Mouse (Mus musculus): Measurements from ENCODE around the gene Nfil3. TPM values are rescaled to one million over a fixed set of nuclear protein-coding genes. Genes with fewer than 3 reads are reported as not detected.

The Nfil3 gene
- polyA plus RNA-seq, 1 experiment from 2014 or later = 34.9 TPM

DNA sequence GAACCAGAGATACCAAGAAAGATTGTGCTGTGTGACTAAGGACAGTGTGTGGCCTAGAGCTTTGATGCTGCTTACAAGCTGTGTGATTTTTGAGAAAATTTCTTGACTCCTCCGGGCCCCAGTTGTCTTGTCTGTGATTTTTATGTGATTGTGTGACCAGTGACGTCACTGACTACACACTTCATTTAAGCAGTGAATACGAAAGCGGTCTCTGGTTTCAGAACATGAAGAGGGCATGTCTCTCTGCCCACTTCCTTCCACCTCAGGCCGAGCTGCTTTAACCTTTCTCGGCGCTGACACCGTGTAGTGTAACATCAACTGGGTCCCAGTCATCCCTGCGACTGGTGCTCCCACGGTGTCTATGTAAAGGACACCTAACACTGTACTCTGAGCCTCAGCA lies 17.7 kb upstream of the Nfil3 start:
- DNase-seq (ENCODE audit: low spot score) = no peak
- H3K27ac ChIP-seq = no peak overlapping the region
- H3K27me3 ChIP-seq (ENCODE audit: low read depth, poor library complexity, severe bottlenecking) = no peaks in the 10 kb centered on the region
- H3K4me3 ChIP-seq = no peak overlapping the region
- H3K4me1 ChIP-seq = peaks cover 5% of the 10 kb centered on the region
- no peaks in the 10 kb centered on the region for H3K9me3 ChIP-seq (replicated peaks)
- H3K36me3 ChIP-seq = no peaks in the 10 kb centered on the region
- WGBS = 92% methylated on average over 10 of the region's 10 CpGs

DNA sequence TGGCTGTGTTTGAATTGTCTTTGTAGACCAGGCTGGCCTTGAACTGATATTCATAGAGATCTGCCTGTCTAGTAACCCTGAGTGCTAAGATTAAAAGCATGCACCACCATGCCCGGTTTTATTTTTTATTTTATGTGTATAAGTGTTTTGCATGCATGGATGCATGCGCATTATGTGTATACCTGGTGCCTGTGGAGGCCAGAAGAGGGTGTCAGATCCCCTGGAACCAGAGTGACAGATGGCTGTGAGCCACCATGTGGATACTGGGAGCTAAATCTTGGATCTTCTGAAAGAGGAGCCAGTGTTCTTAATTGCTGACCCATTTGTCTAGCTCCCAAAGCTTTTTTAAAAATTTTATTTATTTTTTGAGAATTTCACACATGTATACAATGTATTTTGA lies 16.9 kb upstream of the Nfil3 start:
- no peaks in the 10 kb centered on the region for H3K27me3 ChIP-seq (ENCODE audit: low read depth, poor library complexity, severe bottlenecking)
- no peaks in the 10 kb centered on the region for H3K36me3 ChIP-seq
- no peaks in the 10 kb centered on the region for H3K9me3 ChIP-seq (replicated peaks)
- WGBS = 84% methylated on average over 2 of the region's 2 CpGs
- H3K4me3 ChIP-seq = no peak overlapping the region
- no peaks in the 10 kb centered on the region for H3K4me1 ChIP-seq
- no peak overlapping the region for H3K27ac ChIP-seq
- no peak for DNase-seq (ENCODE audit: low spot score)

- H3K9me3 ChIP-seq (replicated peaks) = no peaks in the 10 kb centered on the region
- DNase-seq (ENCODE audit: low spot score) = no peak
- H3K36me3 ChIP-seq = no peaks in the 10 kb centered on the region
- H3K27me3 ChIP-seq (ENCODE audit: low read depth, poor library complexity, severe bottlenecking) = no peaks in the 10 kb centered on the region
- H3K4me1 ChIP-seq = no peaks in the 10 kb centered on the region
- H3K27ac ChIP-seq = no peak overlapping the region
- no peak overlapping the region for H3K4me3 ChIP-seq
- WGBS = 80% methylated on average over 8 of the region's 8 CpGs
Measured at GRCm38 (mm10) chr13:52996201-52996600, 15.3 kb upstream of the Nfil3 start.

- WGBS = 71% methylated on average over 10 of the region's 10 CpGs
- Histone ChIP-seq H3K9me3 (replicated peaks) (no peaks in the 10 kb centered on the region), H3K4me1 (peaks cover 14% of the 10 kb centered on the region), H3K27me3 (ENCODE audit: low read depth, poor library complexity, severe bottlenecking) (no peaks in the 10 kb centered on the region), H3K27ac (0 out of 2 replicates have a peak overlapping the region, but pooled peaks have one; percentile 11), H3K36me3 (no peaks in the 10 kb centered on the region), H3K4me3 (no peak overlapping the region)
- no peak for DNase-seq (ENCODE audit: low spot score)
Measured at GRCm38 (mm10) chr13:52994197-52994881, 13.5 kb upstream of the Nfil3 start.

- H3K27ac ChIP-seq = peak overlapping the region; percentile 56
- WGBS = 48% methylated on average over 9 of the region's 9 CpGs
- no peaks in the 10 kb centered on the region for H3K9me3 ChIP-seq (replicated peaks)
- no peaks in the 10 kb centered on the region for H3K36me3 ChIP-seq
- peaks cover 27% of the 10 kb centered on the region for H3K4me1 ChIP-seq
- no peaks in the 10 kb centered on the region for H3K27me3 ChIP-seq (ENCODE audit: low read depth, poor library complexity, severe bottlenecking)
- peak; percentile 51 for DNase-seq (ENCODE audit: low spot score)
- no peak overlapping the region for H3K4me3 ChIP-seq
Measured at GRCm38 (mm10) chr13:52990139-52990538, 9.3 kb upstream of the Nfil3 start.

DNA sequence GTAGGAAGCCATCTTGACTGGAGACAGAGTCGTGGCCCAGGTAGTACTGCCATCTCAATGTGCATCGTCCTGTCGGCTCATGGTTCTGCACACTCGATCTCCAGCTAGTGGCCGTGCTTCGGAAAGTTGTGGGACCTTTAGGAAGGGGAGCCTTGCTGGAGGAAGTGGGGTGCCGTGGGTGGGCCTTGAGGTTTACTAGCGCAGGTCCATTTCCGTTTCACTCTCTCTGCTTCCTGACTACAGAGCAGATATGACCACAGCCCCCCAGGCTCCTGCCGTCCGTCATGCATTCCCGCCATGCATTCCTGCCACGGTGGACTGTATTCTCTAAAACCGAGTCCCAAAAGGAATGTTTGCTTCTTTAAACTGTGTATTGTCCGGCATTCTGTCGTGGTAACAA lies 8.1 kb upstream of the Nfil3 start:
- Histone ChIP-seq H3K4me1 (peaks cover 27% of the 10 kb centered on the region), H3K27ac (no peak overlapping the region), H3K27me3 (ENCODE audit: low read depth, poor library complexity, severe bottlenecking) (no peaks in the 10 kb centered on the region), H3K4me3 (no peak overlapping the region), H3K9me3 (replicated peaks) (no peaks in the 10 kb centered on the region), H3K36me3 (no peaks in the 10 kb centered on the region)
- DNase-seq (ENCODE audit: low spot score) = no peak
- 90% methylated on average over 16 of the region's 16 CpGs for WGBS

GRCm38 (mm10) chr13:52987880-52988279 lies 7.0 kb upstream of the Nfil3 start:
- Histone ChIP-seq H3K9me3 (replicated peaks) (no peaks in the 10 kb centered on the region), H3K4me1 (peaks cover 29% of the 10 kb centered on the region), H3K27ac (no peak overlapping the region), H3K4me3 (no peak overlapping the region), H3K36me3 (no peaks in the 10 kb centered on the region), H3K27me3 (ENCODE audit: low read depth, poor library complexity, severe bottlenecking) (no peaks in the 10 kb centered on the region)
- WGBS = 90% methylated on average over 1 of the region's 1 CpGs
- no peak for DNase-seq (ENCODE audit: low spot score)

GRCm38 (mm10) chr13:52986215-52986780 lies 5.4 kb upstream of the Nfil3 start:
- 79% methylated on average over 10 of the region's 10 CpGs for WGBS
- no peak overlapping the region for H3K27ac ChIP-seq
- no peaks in the 10 kb centered on the region for H3K9me3 ChIP-seq (replicated peaks)
- no peaks in the 10 kb centered on the region for H3K36me3 ChIP-seq
- no peak overlapping the region for H3K4me3 ChIP-seq
- H3K4me1 ChIP-seq = peaks cover 43% of the 10 kb centered on the region
- no peaks in the 10 kb centered on the region for H3K27me3 ChIP-seq (ENCODE audit: low read depth, poor library complexity, severe bottlenecking)
- no peak for DNase-seq (ENCODE audit: low spot score)

- no peaks in the 10 kb centered on the region for H3K36me3 ChIP-seq
- no peak overlapping the region for H3K4me3 ChIP-seq
- no peak for DNase-seq (ENCODE audit: low spot score)
- no peak overlapping the region for H3K27ac ChIP-seq
- H3K4me1 ChIP-seq = peaks cover 45% of the 10 kb centered on the region
- 85% methylated on average over 12 of the region's 12 CpGs for WGBS
- H3K27me3 ChIP-seq (ENCODE audit: low read depth, poor library complexity, severe bottlenecking) = no peaks in the 10 kb centered on the region
- no peaks in the 10 kb centered on the region for H3K9me3 ChIP-seq (replicated peaks)
Measured at GRCm38 (mm10) chr13:52985508-52986214, 4.8 kb upstream of the Nfil3 start.

DNA sequence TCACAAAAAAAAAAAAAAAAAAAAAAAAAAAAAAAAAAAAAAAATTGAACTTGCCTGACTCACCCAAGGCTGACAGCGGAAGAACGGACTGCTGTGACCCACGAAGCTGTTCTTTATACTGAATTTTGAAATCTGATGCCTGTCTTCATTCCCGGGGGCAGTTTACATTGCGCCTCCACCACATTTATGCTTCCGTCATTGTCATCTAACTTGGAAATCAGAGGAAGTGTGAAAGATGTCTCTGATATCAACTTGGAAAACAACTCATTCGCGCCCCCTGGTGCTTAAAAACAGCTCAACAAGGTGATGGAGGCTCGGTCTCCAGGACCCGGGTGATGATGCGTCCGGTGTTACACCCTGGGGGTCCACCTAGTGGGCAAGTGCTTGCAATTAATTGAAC lies 1.8 kb upstream of the Nfil3 start:
- no peak overlapping the region for H3K27ac ChIP-seq
- under 1% methylated on average over 12 of the region's 12 CpGs for WGBS
- H3K36me3 ChIP-seq = no peaks in the 10 kb centered on the region
- no peaks in the 10 kb centered on the region for H3K27me3 ChIP-seq (ENCODE audit: low read depth, poor library complexity, severe bottlenecking)
- peak overlapping the region; percentile 27; the same call in 1 of the 2 replicates for H3K4me3 ChIP-seq
- no peaks in the 10 kb centered on the region for H3K9me3 ChIP-seq (replicated peaks)
- peak; percentile 92 for DNase-seq (ENCODE audit: low spot score)
- peaks cover 38% of the 10 kb centered on the region for H3K4me1 ChIP-seq

GRCm38 (mm10) chr13:52981441-52982281 lies 788 bp upstream of the Nfil3 start:
- peaks cover 45% of the 10 kb centered on the region for H3K4me1 ChIP-seq
- peak overlapping the region; percentile 97 for H3K27ac ChIP-seq
- no peaks in the 10 kb centered on the region for H3K27me3 ChIP-seq (ENCODE audit: low read depth, poor library complexity, severe bottlenecking)
- 2% methylated on average over 51 of the region's 51 CpGs for WGBS
- H3K4me3 ChIP-seq = peak overlapping the region; percentile 88
- DNase-seq (ENCODE audit: low spot score) = peak; percentile 66
- no peaks in the 10 kb centered on the region for H3K9me3 ChIP-seq (replicated peaks)
- no peaks in the 10 kb centered on the region for H3K36me3 ChIP-seq

GRCm38 (mm10) chr13:52980211-52980950 lies 492 bp downstream of the Nfil3 start:
- under 1% methylated on average over 77 of the region's 77 CpGs for WGBS
- H3K36me3 ChIP-seq = no peaks in the 10 kb centered on the region
- peak; percentile 81 for DNase-seq (ENCODE audit: low spot score)
- H3K27ac ChIP-seq = peak overlapping the region; percentile 97
- peak overlapping the region; percentile 88 for H3K4me3 ChIP-seq
- no peaks in the 10 kb centered on the region for H3K9me3 ChIP-seq (replicated peaks)
- peaks cover 57% of the 10 kb centered on the region for H3K4me1 ChIP-seq
- H3K27me3 ChIP-seq (ENCODE audit: low read depth, poor library complexity, severe bottlenecking) = no peaks in the 10 kb centered on the region

Measured in limb, embryonic 10.5 days (tissue).